Mouse (Mus musculus) urinary bladder, postnatal 10 days (tissue): ENCODE data around the gene Nck2.

ENCODE experiments used
- DNase-seq: peaks from one replicate; pipeline ENCODE4 v3.0.0; 2022; ENCODE audit warnings: low spot score

The Nck2 gene

DNA sequence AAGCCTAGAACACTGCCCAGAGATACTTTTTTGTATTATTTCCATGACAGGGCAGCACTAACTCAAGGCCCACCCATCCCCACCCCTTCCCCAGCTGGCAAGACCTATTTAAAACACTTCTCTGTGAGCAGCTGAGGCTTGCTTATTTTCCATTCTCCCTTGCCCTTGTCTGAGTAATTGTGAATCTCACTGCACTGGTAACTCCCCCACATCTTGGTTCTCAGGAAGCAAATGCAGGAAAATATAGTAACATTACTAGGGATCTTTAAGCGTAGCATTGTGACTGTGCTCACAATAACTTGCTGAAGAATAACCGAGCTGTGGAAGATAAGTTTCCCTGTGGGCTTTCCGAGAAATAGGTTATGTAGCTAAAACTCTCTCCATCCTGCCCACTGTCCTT, 24.6 kb downstream of the Nck2 start:
- no peak for DNase-seq

DNA sequence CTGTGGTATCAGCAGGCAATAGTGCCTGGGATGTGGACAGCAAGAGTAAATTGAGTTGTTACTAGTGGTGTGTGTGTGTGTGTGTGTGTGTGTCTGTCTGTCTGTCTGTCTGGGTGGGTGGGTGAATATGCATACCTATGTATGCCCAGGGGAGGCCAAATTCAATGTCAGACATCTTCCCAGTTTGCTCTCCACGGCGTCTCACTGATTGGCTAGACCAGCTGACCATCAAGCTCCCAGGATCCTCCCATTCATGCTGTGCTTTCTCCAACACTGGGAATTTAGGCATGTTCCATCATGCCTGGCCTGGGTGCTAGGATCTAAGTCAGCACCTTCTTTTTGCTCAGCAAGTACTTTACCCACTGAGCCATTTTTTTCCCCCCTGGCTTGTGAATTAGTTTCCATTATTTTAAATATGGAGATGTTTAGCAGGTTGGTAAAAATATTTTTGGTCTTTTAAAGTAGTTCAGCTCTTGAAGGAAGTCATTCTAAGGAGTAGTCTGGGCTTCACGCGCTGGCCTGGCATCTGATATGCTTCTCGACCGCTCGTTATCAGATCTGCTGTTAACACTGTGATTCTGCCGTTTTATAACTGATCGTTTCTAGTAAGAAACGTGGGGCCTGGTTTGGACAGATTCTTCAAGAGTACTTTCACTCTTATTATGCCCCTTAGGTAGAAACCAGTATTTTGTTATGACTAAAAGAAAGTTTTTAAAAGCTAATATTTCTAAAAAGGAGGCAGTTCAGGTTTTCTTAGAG, 26.2 kb downstream of the Nck2 start:
- no peak for DNase-seq

DNA sequence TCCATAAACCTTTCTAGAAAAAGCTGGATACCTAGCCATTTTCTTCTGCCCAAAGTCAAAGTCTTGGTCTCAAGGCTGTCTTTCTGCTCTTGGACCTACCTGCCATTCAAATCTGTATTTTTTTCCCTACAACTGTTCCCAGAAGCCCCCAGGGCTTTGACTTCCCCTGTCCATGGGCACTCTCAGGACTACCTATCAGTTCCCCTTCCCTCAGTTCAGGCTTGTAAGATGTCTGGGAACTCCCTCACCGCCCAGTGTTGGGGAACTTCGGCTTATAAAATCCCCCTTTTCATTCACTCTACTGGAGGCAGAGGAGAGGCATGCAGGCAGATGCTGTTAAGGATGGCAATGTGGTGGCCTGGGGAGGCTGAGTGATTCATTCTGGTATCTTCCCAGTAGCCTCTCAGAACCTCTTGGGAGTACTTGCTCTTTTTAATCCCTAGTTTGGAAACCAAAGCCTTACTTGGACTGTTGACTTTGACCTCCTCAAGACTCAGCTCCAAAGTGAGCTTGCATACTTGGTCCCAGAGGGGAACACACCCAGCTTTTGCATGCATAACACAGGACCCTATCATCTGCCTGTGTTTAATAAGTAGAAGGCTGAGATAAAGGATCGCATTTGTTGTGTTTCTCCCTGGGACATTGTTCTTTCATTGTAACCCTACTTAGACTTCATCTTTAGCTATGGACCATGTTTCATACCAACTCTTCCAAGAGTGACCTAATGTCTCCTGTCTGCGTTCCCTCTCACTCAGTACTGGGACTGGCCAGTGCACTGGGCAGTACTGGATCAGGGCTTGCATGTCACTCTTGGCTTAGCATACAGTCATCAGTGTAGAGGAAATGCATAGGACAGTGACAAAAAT, 27.0 kb downstream of the Nck2 start:
- DNase-seq = no peak

DNA sequence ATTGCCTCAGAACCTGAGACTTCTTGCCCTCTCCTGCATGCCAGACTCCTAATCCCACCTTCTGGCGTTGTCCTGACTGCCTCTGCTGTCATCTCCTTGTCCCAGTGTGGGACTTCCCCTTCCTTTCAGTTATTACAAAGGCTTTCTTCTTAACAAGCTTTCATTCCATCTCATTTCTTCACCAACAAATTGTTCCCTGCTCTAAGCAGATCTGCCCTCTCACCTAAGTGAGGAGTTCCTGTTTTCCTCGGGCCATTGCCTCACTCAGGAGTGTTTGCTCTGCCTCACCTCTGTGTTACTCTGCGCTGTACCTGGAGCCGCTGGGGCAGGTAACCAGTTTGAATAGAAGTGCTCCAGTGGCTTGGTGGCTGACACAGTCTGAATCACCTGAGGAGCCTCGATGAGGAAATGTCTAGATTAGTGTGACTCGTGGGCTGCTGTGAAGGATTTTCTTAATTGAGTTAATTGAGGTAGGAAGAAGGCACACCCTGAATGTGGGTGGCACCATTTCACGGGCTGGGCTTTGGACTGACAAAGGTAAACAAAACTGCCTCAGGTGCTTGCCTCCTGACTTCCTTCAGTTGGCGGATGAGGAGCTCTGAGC, 27.8 kb downstream of the Nck2 start:
- no peak for DNase-seq

DNA sequence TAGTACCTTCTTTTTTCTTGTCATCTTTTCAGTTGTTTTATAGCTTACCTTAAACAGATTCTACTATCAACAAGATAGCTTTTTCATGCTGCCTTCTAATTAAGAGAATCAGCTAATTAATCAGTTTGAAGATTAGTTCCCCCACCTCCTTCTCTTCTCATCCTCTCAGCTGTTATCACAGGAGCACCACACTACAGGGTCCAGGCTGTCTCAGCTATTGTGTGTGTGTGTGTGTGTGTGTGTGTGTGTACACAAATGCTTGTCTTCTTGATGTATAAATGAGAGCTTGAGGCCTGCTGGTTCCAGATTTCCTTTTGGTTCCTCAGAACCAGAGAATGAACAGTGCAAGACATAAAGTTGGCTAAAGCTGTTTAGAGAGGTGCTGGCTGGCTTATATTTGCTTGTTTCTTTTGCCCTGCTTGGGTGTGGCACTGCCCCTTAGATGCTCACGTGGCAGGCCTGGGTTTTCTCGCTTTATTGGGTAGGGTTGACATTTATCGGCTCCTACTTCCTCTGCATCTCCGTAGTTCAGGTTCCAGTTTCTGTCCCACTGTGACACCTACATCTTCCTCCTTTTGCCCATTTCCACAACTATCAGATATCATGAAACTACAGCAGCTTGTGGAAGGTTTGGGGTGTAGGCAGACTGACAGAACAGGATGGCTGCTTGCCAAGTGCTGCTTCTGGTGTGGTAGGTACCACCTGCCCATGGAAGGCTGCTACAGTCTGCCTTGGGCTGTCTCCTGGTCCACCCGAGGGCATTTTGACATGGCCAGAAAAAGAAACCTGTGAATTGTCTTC, 29.6 kb downstream of the Nck2 start:
- no peak for DNase-seq

DNA sequence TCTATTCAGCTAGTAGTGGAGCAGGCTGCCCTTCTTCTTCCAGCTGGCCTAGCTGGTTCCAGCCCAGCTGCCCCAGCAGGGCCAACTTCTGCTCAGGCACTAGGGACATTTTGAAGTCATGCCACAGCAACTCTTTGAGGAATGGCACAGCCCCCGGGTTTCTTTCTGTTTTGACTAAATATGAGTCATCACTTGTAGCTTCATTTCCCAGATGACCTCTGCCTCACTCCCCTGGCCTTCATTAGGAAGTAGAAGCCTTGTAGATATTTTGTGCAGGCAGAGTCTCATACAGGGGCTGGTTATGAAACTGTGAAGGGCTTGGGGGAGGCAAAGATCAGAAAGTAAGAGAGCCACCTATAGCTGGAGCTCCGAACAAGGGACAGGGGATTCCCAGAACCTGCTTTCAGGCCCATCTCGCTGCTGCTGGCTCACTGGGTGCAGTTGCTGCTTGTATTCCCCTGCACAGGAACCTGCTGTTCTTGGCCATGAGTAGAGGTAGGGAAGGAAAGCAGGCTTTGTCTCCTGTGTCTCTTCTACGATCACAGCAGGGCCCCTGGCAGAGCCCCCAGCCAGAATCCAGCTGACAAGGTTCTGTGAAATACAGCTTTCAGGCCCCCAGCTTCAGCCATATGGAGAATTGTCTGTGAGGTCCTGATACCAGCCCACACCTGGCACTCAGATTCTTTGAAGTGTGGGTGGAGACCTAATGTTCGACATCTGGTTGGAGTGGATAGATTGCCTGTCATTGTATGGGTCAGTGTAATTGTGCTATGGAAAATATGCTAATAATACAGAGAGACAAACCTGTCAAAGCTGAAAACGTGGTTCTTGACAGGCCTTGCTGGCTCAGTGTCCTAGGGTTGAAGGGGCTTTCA, 30.4 kb downstream of the Nck2 start:
- DNase-seq = no peak

DNA sequence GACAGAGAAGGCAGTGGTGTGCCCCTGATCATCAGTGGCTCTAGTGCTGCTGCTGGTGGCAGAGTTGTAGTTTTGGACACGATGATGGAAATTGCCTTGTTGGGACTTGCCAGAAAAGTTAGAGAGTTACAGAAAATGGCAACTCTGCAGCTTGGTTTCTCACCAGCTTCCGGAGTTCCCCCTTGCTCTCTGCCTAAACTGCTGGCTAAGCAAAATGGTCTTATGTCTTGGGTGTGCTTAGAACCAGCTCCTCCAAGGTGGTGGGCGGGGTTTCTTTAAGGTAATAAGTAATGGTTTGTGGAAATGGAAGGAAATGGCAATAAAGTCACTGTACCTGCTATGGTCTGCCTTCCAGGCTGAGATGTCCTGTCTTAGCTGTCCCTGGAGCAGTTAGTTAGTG, 33.6 kb downstream of the Nck2 start:
- DNase-seq = no peak

DNA sequence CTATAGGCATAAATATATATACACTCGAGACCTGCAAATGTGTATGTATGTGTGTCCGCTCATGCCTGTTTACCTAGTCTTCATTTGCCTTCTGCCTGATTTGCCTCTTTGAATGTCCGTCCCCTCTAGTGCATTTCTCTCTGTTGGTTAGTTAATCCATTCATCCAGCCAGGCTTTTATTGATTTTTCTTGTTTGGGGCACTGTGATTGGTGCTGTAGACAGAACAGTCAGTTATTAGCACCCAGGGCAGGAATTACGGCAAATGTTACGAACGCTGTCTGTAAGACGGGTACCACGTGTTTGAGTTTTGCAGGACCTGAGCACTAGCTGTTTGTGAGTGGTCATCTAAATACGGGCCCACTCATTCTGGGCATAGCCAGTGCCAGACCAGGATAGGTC, 40.8 kb downstream of the Nck2 start:
- DNase-seq = no peak

DNA sequence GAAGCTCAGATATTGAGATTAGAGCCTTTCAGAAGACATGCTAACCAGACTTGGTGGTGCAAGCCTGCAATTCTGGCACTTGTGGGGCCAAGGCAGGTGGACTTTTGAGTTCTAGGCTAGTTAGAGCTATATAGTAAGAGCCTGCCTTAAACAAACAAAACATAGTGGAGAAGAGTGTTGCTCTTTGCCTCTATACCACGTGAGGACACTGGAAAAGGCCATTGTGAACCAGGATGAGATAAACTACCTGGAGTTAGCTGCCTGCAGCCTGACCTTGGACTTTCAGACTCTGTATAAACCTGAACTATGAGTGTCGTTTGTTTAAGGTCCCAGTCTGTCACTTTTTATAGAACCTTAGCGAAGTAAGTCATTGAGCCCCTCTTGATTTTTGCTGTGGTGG, 42.1 kb downstream of the Nck2 start:
- no peak for DNase-seq

DNA sequence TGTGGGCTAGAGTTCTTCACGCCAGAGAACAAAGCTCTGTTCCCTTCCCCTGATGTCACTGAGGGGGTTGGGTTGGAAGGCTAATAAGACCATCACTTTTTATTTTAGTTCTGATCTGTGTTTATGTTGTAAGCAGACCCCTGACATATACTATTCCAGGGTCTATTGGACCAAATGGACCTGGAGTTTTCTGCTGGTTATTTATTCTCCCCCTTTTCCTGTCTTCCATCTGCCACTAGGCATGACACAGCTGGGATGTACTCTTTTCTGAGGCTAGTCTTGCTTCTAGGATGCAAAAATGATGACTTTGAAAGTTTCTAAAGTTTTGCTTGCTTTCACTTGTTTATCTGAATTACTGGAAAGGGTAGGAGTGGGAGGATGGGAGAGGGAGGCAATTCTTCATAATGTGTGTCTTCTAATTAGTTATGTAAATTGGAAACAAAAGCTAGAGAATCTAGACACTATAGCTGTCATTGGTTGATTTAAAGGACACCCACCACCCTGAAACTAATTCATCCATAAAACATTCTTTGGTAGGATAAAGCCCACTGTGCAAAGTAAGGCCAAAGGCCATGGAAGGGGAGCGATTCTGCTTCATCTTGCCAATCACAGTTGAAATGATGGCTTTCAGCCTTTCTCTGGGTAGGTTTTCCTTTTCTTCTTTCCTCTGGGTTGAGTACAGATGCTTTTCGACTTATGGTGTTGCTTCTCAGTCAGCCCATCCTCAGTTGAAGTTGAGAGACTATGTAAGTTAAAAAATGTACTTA, 42.8 kb downstream of the Nck2 start:
- DNase-seq = no peak

DNA sequence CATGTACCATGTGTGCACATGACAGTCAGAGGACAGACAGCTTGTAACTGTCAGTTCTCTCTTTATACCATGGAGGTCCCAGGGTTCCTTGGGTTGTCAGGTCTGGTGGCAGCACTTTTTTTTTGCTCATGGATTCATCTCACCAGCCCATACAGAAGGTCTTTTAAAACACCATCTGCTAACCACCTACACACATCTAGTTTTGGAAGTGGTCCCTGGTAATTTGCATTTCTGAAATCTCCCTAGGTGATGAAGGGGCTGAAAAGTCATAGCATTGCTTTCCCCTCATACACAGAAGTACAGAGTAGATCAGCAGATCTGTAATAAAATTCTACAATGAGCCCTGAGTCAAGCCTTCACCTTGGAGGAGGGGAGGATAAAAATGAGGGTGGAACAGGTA, 44.9 kb downstream of the Nck2 start:
- no peak for DNase-seq

DNA sequence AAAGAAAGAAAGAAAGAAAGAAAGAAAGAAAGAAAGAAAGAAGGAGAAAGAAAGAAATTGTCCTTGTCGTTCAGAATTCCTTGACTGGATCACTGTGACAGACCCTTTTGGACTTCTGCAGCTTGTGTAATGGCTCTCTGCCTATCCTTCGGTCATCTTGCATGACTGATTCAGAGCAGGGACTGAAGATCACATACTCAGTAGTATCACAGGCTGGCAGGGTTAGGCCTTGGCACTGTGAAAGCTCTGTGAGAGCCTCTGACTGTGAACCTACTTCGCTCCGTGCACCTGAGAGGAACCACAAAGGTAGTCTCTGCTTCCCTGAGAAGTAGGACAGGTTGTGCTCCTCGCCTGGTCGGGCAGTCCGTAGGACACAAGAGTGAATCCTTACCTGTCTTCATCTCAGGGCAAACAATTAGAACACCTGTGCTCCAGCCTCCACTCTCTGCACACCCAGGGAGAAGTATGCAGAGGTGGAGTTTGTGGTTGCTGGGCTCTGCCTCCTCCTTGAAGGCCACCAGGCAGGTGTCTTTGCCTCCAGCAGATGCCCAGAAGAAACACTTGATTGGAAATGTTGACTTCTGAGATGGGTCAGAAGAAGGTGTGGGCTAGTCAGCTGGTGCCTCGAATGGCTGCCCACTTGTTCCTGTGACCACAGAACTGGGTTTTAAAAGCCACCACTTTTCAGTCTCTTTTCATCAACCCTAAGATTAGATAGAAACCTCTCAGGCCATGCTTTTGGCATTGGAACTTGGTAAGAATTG, 47.3 kb downstream of the Nck2 start:
- no peak for DNase-seq

DNA sequence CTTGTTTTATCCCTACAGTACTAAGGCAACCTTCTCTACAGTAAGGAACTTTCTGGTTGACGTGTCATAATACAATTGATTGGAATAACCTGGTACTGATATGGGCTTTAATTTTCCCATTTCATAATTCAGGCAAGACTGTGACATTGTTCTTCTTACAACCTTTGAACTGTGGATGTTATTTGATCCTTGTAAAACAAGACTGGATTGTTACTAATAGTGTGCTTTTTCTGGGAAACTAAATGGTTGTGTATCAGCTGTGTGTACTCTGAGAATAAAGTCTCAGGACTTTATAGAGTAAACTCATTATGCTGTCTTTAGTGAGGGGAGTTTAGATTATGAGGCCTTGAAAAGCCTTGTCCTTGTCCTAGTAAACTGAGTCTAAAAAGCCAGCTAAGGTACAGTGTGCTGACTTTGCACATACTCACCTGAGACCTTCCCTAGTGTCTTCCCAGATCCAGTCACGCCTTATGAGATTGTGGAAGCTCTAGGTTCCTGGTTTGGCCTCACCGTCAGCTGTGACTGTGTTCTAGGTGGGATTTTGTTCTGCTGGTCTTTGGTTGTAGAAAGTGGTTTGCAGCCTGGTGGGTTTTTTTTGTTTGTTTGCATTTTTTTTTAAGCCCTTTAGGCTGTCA, 48.5 kb downstream of the Nck2 start:
- DNase-seq = no peak

DNA sequence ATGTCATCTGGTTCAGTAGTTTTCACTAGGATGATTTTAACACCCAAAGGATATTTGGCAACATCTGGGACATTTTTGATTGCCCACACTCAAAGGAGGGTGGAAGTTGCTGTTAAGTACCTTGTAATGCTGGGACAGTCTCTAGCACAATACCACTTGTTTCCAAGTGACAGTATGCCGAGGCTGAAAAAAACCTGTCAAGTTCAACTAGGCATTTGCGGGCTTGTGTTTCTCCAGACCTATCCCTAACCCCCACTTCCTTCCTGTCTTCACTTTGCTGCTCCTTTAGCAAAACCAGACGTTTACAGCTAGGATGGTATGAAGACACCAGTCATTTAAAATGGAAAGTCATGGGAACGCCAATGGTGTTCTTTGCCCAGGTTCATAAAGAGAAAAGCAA, 51.7 kb downstream of the Nck2 start:
- no peak for DNase-seq

DNA sequence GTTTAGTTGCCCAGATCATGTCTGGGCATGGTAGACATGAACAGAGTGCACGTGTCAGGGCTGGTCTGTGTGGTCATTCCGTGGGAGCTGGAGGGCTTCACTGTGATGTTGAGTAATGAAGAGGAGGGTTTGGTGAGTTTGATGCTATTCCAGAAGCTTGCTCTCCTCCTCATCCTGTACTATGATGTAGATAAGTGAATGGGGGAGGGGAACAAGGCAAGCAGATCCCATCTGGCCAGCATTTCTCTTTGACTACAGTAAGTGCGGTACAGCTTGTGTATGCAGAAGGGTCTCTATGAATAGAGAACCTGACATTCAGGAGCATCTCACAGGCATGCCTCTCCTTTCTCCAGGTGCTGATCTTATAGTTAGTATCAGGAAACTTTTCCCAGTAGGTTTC, 52.6 kb downstream of the Nck2 start:
- DNase-seq = no peak

DNA sequence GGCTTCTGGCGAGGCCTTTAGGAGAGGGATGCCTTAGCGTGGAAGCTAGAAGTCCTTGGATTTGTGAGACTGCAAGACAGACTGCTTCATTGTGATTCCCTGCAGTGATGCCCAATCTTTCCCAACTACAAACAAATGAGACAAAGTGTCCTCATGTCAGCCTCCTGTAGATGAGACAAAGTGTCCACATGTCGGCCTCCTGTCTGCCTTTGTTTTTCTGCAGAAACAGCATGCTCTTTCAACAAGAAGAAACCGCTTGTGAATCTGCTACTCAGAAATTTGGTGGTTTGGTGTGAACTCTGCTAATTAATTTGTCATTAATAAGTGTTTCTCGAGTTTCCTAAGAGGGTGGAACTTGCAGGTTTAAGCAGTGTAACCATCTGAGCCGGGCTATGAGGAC, 53.6 kb downstream of the Nck2 start:
- no peak for DNase-seq

DNA sequence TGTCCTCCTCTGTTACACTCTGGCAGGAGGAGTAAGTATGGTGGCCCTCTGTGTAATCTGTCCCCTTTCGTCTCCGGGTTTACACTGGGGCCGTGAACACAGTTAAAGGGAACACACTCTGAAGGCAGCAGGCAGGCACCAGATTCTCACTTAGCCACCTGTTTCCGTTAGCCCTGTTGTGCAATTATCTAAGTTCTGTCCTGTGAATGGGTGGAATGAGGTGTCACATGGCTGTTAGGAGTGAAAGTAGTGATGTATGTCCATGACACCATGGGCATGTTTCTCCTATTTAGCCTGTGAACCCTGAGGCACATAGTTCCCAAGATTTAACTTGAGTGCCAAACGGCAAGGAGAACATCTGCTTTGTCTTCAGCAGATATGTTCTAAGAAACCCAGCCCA, 55.7 kb downstream of the Nck2 start:
- DNase-seq = no peak

DNA sequence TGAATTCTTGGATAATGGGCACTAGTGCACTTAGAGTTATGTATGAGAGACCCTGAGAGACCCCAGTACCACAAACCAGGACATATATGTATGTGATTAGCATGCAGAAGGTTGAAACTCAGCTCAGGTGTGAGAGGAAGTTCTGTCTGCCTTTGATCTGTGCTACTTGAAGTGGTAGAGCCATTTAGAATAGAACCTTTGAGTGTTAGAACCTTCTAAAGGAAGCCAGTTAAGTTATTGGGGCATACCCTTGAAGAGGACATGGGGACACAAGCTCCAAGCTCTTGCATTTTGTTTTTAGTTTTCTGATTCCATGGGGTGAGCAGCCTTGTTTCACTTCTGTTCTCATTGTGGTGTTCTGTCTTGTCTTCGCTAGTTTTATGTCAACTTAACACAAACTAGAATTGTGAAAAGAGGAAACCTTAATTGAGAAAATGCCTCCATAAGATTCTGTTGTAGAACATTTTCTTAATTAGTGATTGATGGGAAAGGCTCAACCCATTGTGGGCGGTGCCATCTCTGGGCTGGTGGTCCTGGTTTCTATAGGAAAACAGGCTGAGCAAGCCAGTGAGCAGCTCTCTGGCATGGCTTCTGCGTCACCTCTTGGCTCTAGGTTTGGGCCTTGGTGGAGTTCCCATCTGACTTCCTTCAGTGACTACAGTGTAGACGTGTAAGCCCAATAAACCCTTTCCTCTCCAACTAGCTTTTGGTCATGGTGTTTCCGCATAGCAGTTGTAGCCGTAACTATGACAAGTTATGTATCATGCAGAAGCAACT, 57.0 kb downstream of the Nck2 start:
- no peak for DNase-seq
